Mouse (Mus musculus): ENCODE results near the gene Dnmt3b. TPM values are rescaled to one million over a fixed set of nuclear protein-coding genes. Genes with fewer than 3 reads are reported as not detected.

Dnmt3b gene
- polyA plus RNA-seq (2012; ENCODE audit: low replicate concordance): 2.2 and 5.8 TPM in 2 replicates

DNA sequence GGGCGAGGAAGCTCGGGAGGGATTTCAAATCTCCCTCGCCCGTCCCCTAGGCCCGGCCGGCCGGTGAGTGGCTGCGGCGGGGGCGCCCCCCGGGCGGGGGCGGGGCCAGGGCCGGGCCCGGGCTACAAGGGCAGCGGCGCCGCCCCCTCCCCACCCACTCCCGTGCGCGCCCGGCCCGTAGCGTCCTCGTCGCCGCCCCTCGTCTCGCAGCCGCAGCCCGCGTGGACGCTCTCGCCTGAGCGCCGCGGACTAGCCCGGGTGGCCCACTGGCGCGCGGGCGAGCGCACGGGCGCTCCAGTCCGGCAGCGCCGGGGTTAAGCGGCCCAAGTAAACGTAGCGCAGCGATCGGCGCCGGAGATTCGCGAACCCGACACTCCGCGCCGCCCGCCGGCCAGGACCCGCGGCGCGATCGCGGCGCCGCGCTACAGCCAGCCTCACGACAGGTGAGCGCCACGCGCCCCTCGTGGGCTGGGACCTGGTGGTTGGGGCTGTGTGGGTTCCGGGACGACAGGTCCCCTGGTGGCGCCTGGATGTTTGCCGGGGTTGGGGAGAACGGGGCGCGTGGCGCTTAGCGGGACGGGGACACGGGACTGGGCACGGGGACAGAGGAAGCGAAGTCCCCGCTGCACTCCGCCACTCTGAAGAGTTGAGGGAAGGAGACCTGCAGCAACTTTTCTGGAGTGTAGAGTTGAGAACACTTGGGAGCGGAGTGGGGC lies at the start of gene Dnmt3b:
Dnmt3b (plus strand) TSS at position 153 of the 716 bp plus-strand sequence.

DNA sequence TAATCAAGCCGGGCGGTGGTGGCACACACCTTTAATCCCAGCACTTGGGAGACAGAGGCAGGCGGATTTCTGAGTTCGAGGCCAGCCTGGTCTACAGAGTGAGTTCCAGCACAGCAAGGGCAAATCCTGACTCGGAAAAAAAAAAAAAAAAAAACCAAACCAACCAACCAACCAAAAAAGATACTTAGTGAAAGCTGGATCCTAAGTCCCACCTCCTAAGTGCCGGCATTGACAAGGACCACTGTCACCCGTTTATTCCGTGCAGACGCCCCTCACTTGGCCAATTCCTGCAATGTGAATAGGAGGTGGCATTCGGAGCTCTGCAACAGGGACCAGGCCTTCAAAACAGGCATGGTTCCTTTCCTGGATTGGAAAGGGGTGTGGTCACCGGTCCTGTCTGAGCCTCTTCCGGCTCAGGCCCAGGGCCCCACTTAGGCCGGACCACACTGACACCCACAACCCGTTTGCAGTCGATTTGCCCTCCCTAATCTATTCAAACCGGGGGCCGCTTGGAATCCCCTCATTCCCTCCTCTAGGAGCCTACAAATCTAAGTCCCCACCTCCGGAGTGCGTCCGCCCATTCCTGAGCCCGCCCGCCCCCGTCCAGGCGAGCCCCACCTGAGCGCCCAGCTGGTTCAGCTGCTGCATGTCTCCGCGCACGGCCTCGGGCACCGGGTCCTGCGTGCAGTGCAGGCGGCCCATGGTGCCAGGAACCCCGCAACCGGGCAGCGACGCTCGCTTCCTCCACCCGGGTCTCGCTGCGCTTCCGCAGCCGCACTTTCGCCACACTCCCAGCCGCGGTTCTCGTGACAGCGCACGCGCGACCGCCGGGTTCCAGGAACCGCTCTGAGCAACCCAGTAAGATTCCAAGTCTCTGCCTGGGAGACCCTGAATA lies 17.0 kb upstream of the Dnmt3b start, which contains the start of gene Commd7:
Commd7 (minus strand) TSS at position 806 of the 895 bp plus-strand sequence.

DNA sequence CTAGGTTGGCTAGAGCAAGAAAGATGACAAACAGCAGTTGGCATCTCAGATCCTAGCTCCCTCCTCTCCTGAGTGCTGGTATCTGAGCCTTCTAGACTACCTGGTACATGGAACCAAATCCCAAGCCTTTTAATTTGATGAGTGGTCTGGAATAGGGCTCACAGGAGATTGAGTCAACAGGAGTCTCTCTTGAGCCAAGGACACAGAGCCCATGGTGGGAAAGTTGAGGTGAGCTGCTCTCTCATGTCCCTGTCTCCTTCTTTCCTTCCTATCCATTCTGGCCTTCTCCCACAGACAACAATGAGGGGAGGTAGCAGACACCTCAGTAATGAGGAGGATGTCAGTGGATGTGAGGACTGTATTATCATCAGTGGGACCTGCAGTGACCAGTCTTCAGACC lies 47.1 kb downstream of the Dnmt3b start, which contains the start of gene Dnmt3c:
Dnmt3c (plus strand) TSS at position 301 of the 400 bp plus-strand sequence.

Other genes with a start within 250 kb of the Dnmt3b start
- gene 4930404H24Rik, start 156.7 kb upstream of the Dnmt3b start, polyA plus RNA-seq (2012; ENCODE audit: low replicate concordance): not detected in 2 replicates
- gene Nol4l, start 119.5 kb upstream of the Dnmt3b start, polyA plus RNA-seq (2012; ENCODE audit: low replicate concordance): 1.3 and 1.7 TPM in 2 replicates
- 24.0 and 26.3 TPM in 2 replicates for gene Commd7, start 16.7 kb upstream of the Dnmt3b start, polyA plus RNA-seq (2012; ENCODE audit: low replicate concordance)
- gene Dnmt3c, start 47.2 kb downstream of the Dnmt3b start, polyA plus RNA-seq (2012; ENCODE audit: low replicate concordance): not detected in 2 replicates
- gene Mapre1, start 91.8 kb downstream of the Dnmt3b start, polyA plus RNA-seq (2012; ENCODE audit: low replicate concordance): 2.0 and 4.0 TPM in 2 replicates
- 0.30 and 0.46 TPM in 2 replicates for gene Efcab8, start 130.5 kb downstream of the Dnmt3b start, polyA plus RNA-seq (2012; ENCODE audit: low replicate concordance)
- not detected in 2 replicates for gene Sun5, start 221.6 kb downstream of the Dnmt3b start, polyA plus RNA-seq (2012; ENCODE audit: low replicate concordance)
- gene Bpifb2, start 225.6 kb downstream of the Dnmt3b start, polyA plus RNA-seq (2012; ENCODE audit: low replicate concordance): not detected in 2 replicates